Mouse (Mus musculus): ENCODE data around the gene Nudt3. TPM values are rescaled to one million over a fixed set of nuclear protein-coding genes. Genes with fewer than 3 reads are reported as not detected.
A peak's percentile ranks its signal among the peaks of the same experiment; 100 is the strongest.

The Nudt3 gene
- polyA plus RNA-seq, 1 experiment: 97.1 TPM

DNA sequence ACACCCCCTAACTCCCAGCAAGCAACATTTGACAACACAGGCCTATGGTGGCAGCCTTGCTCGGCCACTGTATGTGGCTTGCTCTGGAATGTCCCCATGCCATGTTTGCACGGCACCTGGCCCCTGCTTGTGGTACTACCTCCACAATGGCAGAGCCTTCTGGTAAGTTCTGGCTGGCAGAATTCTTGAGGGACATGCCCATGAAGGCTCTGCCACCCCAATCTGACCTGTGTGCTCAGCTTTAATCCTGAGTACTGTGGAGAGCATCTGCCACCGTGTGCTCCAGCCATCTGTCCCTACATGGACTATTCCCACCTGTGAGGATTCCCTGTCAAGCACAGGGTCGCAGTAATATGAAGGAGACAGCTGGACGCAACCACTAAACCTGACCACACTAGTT is 22.4 kb downstream of the Nudt3 start:
- WGBS: 68% methylated on average over 5 of the region's 5 CpGs
- Histone ChIP-seq H3K4me1 (ENCODE audit: control insufficient read depth, insufficient read depth, low read length) (peaks cover 1% of the 10 kb centered on the region; the same call in 1 of the 2 replicates), H3K27ac (ENCODE audit: control insufficient read depth, insufficient read depth, low read depth, low read length, poor library complexity) (no peak overlapping the region; the same call in 1 of the 2 replicates), H3K4me3 (replicated peaks; ENCODE audit: control insufficient read depth, low read depth, low read length) (no peak overlapping the region)
- TF ChIP-seq POLR2A (IDR thresholded peaks at IDR 0.05; ENCODE audit: borderline replicate concordance, control insufficient read depth, low read depth, low read length) (no peak), CTCF (IDR thresholded peaks at IDR 0.05; ENCODE audit: control insufficient read depth, insufficient read depth, low read length) (no peak)

DNA sequence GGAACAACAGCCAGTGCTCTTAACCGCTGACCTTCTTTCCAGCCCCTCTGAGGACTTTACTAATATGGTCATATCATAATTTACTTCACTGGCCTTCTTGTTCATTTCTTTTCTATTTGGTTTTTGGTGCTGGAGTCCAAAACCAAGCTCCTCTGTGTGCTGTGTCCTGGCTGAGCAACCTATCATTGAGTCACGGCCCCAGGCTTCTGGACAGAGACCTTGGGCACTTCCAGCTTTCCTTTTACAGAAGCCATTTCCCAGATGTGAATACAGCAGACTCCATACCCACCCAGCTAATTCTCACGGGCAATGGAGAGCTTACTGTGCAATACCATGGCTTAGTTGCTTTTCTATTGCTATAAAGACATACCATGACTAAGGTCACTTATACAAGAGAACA is 23.0 kb downstream of the Nudt3 start:
- no peak for TF ChIP-seq CTCF (IDR thresholded peaks at IDR 0.05; ENCODE audit: control insufficient read depth, insufficient read depth, low read length)
- TF ChIP-seq POLR2A (IDR thresholded peaks at IDR 0.05; ENCODE audit: borderline replicate concordance, control insufficient read depth, low read depth, low read length): no peak
- peaks cover 1% of the 10 kb centered on the region; the same call in 1 of the 2 replicates for H3K4me1 ChIP-seq (ENCODE audit: control insufficient read depth, insufficient read depth, low read length)

DNA sequence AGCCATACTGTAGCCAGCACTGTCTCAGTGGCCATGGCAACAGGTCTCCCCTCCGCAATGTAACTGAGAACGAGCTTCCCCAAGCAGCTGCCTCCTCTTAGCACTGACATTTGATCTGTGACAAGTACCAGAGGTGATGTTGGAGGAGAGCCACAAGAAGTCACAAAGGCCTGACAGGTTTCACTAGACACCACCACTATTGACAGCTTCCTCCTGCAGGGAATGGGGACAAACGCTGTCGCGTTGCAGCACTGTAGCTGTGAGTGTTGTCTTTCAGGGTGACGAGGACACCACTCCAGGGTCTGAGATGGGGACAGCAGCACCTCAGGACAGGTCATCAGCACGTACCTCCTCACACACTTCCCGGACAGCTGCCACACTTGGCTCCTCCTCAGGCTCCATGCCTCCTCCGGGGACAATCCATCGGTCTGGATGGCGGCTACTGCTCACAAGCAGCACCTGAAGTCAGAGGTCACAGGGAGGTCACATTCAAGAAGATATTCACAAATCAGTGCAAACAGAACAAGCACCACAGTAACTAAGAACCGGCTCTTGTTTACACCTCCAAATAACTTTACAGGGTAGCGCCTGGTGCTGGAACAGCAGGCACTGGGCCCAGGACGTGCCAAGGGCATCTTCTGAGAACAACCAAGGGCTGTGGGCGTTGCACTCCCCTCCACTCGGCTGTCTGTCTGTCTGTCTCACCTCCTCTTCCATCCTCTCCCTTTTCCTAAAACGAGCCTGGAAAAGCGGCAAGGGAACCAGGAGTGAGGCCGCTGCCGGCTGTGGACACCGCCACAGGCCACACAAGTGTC is 26.7 kb downstream of the Nudt3 start:
- 86% methylated on average over 21 of the region's 21 CpGs for WGBS
- Histone ChIP-seq H3K27ac (ENCODE audit: control insufficient read depth, insufficient read depth, low read depth, low read length, poor library complexity) (no peak overlapping the region), H3K4me3 (replicated peaks; ENCODE audit: control insufficient read depth, low read depth, low read length) (no peak overlapping the region), H3K4me1 (ENCODE audit: control insufficient read depth, insufficient read depth, low read length) (peaks cover 1% of the 10 kb centered on the region; the same call in 1 of the 2 replicates)
- no peak for TF ChIP-seq CTCF (IDR thresholded peaks at IDR 0.05; ENCODE audit: control insufficient read depth, insufficient read depth, low read length)
- no peak; the same call in 1 of the 2 replicates for TF ChIP-seq POLR2A (IDR thresholded peaks at IDR 0.05; ENCODE audit: borderline replicate concordance, control insufficient read depth, low read depth, low read length)

More for the DNA sequence above, 23.0 kb downstream of the Nudt3 start:
- Histone ChIP-seq H3K27ac (ENCODE audit: control insufficient read depth, insufficient read depth, low read depth, low read length, poor library complexity) (no peak overlapping the region), H3K4me3 (replicated peaks; ENCODE audit: control insufficient read depth, low read depth, low read length) (no peak overlapping the region)
- 75% methylated on average over 3 of the region's 3 CpGs for WGBS

DNA sequence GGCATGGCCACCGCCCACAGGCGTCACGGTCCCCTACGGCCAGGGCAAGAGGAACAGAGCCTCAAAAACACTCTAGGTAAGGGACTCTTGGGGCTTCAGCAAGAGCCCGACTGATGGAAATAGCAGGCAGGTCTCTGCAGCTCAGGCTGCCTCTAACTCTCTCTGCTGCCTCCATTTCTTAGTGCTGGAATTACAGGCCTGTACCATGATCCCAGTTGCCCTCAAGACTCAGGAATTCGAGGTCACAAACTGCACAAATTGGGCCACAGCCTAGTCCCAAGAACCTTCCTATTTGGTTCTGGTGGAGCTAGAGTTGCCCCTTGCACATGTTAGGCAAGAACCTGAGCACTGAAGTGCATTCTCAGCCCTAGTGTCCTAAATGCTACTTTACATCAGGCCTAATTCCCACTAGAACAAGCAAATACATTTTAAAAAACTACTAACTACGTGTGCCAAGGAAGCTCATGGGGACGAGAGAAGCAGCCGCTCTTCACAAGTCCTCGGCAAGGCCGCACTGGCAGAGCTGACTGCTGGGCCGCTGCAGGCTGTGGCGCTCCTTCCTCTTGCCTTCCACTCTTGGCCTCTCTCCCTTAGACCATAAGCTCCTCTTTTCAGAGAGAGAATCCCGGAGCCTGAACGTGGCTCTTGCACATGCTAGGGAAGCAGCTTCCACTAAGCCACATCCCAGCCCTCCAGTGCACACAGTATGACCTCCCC is 27.5 kb downstream of the Nudt3 start:
- WGBS: 87% methylated on average over 15 of the region's 15 CpGs
- TF ChIP-seq CTCF (IDR thresholded peaks at IDR 0.05; ENCODE audit: control insufficient read depth, insufficient read depth, low read length) (no peak), POLR2A (IDR thresholded peaks at IDR 0.05; ENCODE audit: borderline replicate concordance, control insufficient read depth, low read depth, low read length) (no peak)
- Histone ChIP-seq H3K4me1 (ENCODE audit: control insufficient read depth, insufficient read depth, low read length) (peaks cover 1% of the 10 kb centered on the region; the same call in 1 of the 2 replicates), H3K4me3 (replicated peaks; ENCODE audit: control insufficient read depth, low read depth, low read length) (no peak overlapping the region), H3K27ac (ENCODE audit: control insufficient read depth, insufficient read depth, low read depth, low read length, poor library complexity) (no peak overlapping the region)

DNA sequence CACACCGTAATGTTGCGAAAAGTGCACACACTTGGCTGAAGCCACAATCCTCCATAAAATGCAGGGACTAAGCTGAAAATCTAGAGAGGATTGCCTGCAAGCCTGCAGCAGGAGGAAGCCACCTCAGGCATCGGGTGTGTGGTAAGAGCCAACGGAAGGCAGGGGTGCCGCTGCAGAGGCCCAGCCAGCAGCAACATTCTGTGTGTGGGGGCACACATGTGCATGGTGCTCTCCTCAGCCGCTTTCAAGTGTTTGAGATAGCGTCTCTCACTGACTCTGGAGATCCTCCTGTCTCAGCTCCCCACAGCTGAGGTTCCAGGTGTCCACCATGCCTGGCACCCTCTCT is 30.8 kb downstream of the Nudt3 start:
- H3K4me3 ChIP-seq (replicated peaks; ENCODE audit: control insufficient read depth, low read depth, low read length): no peak overlapping the region
- WGBS: 52% methylated on average over 7 of the region's 7 CpGs
- H3K4me1 ChIP-seq (ENCODE audit: control insufficient read depth, insufficient read depth, low read length): peaks cover 3% of the 10 kb centered on the region; the same call in 1 of the 2 replicates
- peak overlapping the region; percentile 48 for H3K27ac ChIP-seq (ENCODE audit: control insufficient read depth, insufficient read depth, low read depth, low read length, poor library complexity)
- TF ChIP-seq CTCF (IDR thresholded peaks at IDR 0.05; ENCODE audit: control insufficient read depth, insufficient read depth, low read length): no peak
- TF ChIP-seq POLR2A (IDR thresholded peaks at IDR 0.05; ENCODE audit: borderline replicate concordance, control insufficient read depth, low read depth, low read length): no peak

DNA sequence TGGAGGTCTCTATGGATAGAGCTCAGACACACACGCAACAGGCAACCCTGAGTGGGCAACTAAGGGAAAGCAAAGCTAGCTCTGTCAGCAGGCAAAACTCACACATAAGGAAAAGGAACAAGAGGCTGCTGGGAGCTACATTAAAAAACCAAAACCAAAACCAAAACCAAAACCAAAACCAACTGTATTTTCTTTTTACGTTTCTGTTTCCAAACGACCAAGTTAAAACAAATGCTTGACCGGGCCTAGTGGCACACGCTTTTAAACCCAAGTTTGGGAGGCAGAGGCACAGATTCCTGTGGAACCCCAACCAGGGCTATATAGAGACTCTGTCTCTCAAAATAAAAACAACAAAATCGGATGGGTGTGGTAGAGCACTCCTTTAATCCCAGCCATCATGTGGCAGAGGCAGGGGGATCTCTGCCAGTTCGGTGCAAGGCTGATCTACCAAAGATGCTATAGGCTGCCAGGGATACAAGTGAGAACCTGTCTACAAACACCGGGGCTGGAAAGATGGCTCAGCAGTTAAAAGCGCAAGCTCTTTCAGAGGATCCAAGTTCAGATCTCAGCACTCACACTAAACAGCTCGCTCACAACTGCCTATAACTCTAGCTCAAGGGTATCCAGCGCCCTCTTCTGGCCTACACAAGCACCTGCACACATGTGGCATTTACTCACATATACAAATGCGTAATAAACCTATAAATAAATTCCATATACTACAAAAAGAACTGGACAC is 31.3 kb downstream of the Nudt3 start:
- TF ChIP-seq CTCF (IDR thresholded peaks at IDR 0.05; ENCODE audit: control insufficient read depth, insufficient read depth, low read length) (peak; percentile 66), POLR2A (IDR thresholded peaks at IDR 0.05; ENCODE audit: borderline replicate concordance, control insufficient read depth, low read depth, low read length) (no peak)
- Histone ChIP-seq H3K27ac (ENCODE audit: control insufficient read depth, insufficient read depth, low read depth, low read length, poor library complexity) (peak overlapping the region; percentile 9; the same call in 1 of the 2 replicates), H3K4me3 (replicated peaks; ENCODE audit: control insufficient read depth, low read depth, low read length) (no peak overlapping the region), H3K4me1 (ENCODE audit: control insufficient read depth, insufficient read depth, low read length) (peaks cover 3% of the 10 kb centered on the region; the same call in 1 of the 2 replicates)
- WGBS: 51% methylated on average over 12 of the region's 12 CpGs

DNA sequence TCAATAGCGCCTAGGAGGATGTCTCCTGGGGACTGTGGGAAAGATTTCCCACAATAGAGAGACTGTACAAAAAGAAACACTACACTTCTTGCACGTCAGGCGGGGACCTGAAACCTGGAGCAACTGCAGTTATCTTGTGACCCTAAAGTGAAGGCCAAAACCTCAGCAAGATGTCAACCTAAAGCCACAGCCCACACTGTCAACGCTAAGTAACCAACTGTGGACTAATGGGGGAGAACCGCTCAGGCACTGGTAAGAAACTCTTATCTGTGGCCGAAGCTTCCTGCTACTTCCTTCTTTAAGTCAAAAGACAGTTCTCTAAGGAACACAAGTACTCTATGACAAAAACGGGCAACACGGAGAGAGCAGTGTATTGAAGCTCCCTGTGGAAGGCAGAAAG is 35.1 kb downstream of the Nudt3 start:
- H3K4me1 ChIP-seq (ENCODE audit: control insufficient read depth, insufficient read depth, low read length): peaks cover 5% of the 10 kb centered on the region
- peak overlapping the region; percentile 5 for H3K27ac ChIP-seq (ENCODE audit: control insufficient read depth, insufficient read depth, low read depth, low read length, poor library complexity)
- H3K4me3 ChIP-seq (replicated peaks; ENCODE audit: control insufficient read depth, low read depth, low read length): no peak overlapping the region
- TF ChIP-seq CTCF (IDR thresholded peaks at IDR 0.05; ENCODE audit: control insufficient read depth, insufficient read depth, low read length): no peak
- TF ChIP-seq POLR2A (IDR thresholded peaks at IDR 0.05; ENCODE audit: borderline replicate concordance, control insufficient read depth, low read depth, low read length): no peak
- WGBS: 7% methylated on average over 8 of the region's 8 CpGs

DNA sequence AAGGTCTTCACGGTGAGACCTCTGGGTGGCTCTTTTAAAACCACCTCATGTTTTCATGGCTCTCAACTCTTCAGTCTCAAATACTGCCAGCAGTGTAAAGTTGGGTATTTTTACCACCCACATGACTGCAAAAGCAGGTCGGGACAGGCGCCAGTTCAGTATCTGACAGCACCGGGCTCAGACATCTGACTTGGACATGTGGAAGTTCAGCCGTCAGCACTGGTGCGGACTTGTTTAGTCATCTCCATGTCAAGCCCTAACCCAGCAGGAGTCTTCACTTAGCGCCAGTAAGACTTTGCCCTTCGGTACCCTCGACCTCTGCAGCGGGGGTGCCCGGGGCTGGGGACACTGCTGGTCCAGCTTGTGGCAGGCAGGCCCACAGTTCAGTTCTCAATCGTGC is 36.0 kb downstream of the Nudt3 start:
- WGBS: 60% methylated on average over 12 of the region's 12 CpGs

More for the DNA sequence above, 36.0 kb downstream of the Nudt3 start:
- Histone ChIP-seq H3K27ac (ENCODE audit: control insufficient read depth, insufficient read depth, low read depth, low read length, poor library complexity) (no peak overlapping the region), H3K4me3 (replicated peaks; ENCODE audit: control insufficient read depth, low read depth, low read length) (no peak overlapping the region), H3K4me1 (ENCODE audit: control insufficient read depth, insufficient read depth, low read length) (peaks cover 4% of the 10 kb centered on the region)
- TF ChIP-seq POLR2A (IDR thresholded peaks at IDR 0.05; ENCODE audit: borderline replicate concordance, control insufficient read depth, low read depth, low read length) (no peak), CTCF (IDR thresholded peaks at IDR 0.05; ENCODE audit: control insufficient read depth, insufficient read depth, low read length) (no peak)
